Mouse (Mus musculus): Measurements from ENCODE around the gene Slc35e2.
A peak's percentile ranks its signal among the peaks of the same experiment; 100 is the strongest.

The Slc35e2 gene

GRCm38 (mm10) chr4:155577132-155577531, 24.1 kb upstream of the Slc35e2 start:
- no peak for DNase-seq

DNA sequence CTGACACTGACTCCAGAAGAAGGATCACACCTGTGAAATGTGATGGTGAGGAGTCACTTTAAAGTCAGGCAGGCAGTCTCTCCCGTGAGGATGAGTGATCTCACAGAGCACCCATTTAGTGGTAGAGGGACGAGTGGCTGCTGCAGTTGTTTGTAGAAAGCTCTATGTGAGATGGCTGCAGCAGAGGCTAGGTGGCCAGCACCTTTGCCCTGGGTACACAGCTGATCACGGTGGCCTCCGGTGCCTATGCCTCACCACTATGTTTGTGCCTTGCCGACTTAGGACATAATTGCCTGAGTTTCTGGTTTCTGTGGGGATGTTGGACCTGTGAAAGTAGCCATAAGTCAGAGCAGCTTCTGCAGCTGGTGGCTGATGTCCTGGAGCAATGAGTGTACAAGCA, 23.5 kb upstream of the Slc35e2 start:
- DNase-seq: no peak

DNA sequence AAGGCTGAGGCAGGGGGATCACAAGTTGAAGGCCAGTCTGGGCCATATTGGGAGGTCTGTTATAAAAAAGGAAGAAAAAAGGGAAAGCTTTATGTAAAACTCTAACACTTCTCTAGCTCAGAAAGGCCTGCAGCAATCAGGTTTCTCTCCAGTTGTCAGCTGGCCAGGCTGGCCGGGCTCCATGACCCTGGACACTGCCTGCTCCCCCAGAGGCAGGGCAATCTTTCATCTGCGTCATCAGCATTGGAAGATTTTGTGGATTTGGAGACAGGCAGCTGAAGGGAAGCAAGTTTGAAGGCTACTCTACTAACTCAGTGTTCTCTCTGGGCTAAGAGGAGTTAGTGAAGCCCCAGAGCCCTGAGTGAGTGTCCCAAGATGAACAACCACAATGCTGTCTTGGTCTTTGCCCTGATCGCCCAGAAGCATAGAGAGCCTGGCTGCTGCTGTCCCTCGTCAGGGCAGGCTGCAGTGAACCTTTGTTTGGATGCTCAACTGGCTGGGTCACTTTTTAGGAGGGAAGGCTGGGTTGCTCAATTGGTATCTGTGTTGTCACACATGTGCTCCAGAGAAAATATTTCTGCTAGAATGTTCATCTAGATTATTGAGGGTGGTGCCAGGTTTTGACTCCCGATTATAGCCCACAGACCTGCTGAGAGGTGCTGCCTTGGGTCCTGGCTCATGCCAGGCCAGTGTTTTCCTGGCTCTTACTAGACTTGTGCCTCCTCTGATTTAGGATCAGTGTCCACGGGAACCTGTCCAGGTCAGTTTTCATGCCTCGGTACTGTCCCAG, 22.7 kb upstream of the Slc35e2 start:
- peak; percentile 49 to 53 for DNase-seq

DNA sequence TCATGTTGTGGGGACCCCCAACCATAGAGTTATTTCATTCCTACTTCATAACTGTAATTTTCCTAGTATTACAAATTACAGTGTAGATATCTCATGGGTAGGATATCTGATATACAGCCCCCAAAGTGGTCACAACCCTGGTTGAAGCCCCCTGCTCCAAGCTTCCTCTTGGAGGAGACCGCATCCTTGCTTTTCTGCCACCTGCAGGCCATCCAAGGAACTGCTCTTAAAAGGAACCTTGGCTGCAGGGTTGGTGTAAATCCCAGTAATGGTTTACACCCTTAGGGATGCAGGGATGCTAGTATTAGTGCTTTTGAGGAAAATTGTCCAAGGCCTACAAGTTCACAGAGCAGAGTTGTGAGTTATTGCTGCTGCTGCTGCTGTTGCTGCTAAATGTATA, 20.8 kb upstream of the Slc35e2 start:
- peak; percentile 76 to 77 for DNase-seq

GRCm38 (mm10) chr4:155582279-155582905, 18.8 kb upstream of the Slc35e2 start:
- no peak for DNase-seq

DNA sequence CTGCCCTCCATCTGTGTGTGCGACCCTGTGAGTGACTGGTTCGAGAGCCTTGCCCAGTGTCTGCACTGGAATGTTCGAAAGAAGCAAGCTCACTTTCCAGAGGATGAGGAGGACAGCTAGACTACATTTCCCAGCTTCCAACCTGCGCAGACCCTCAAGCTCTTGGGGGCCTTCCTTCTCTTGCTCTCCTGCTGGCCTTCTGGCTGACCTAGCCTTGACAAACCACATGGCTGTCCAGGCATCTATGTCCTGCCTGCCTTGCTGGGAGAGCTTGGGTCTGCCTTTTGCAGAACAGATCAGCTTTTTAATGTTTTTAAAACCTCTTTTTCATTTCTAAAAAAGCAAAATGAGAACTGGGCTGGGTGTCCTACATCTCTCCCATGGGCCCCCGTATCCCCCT, 11.9 kb upstream of the Slc35e2 start:
- no peak for DNase-seq

- no peak for DNase-seq
Measured at GRCm38 (mm10) chr4:155591012-155591719, 10.1 kb upstream of the Slc35e2 start.

DNA sequence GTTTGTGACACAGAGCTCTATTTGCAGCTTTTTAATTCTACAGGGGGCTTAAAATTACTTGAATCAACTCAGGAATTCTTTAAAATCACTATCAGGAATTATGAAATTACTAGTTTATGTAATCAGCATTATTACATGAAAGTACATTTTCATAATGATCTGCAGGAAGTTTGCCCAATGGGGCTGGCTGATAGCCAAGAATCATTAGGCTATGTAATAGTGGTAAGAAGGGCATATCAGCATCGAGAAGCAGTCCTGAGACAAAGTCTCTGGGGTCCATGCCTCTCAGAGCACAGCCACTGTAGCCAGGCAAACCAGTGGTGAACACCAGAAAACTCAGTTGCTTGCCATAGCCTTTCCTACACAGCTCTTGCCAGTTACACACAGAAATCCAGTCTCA, 7.4 kb upstream of the Slc35e2 start:
- DNase-seq: no peak

DNA sequence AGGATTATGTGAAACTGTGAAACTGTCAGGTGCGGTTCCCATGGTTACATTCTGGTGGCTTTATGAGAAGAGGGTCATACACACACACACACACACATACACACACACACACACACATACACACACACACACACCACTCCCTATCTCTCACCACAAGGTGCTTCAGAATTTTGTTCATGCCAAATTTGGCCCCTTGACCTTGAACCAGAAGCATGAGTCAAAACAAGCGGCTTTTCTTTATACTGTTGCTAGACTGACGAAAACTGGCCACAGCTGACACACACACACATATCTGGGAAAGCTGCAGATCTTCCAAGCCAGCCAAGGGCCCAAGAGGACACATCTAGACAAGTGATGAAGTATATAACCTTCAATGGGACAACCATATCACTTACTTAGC, 5.4 kb upstream of the Slc35e2 start:
- DNase-seq: no peak

DNA sequence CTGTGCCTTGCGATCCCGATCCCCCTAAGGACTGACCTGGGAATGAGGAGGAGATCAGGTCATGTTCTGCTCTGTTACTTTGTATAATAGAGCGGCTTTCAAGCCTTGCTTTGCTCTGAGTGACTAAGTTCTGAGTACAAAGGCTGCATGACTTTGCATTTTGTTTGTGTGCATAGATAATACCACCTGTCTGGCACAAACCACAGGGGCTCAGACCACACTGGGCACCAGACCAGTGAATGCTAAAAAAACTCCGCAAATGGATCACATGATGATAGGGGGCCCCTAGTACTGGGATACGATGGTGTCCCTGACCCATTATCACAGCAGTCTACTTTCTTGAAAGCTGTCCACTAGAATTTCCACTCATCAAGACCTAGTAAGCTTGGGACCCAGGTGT, 4.6 kb upstream of the Slc35e2 start:
- DNase-seq: no peak

DNA sequence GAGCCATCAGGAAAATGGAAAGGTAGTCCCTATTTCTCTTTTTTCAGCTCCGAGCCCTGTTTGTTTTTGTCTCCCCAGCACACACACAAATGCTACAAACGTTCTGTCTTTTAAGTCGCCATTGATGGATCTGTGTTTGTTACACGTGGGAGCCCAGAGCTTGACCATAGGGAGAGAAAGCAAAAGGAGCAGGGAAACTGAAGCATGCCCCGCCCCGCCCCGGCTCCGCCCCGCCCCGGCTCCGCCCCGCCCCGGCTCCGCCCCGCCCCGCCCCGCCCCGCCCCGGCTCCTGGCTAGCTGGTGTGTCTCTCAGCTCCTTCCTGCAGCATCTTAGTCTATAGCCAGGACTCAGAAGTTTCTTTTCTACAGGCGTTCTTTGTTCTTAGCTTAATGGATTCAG, 2.7 kb upstream of the Slc35e2 start:
- no peak for DNase-seq

DNA sequence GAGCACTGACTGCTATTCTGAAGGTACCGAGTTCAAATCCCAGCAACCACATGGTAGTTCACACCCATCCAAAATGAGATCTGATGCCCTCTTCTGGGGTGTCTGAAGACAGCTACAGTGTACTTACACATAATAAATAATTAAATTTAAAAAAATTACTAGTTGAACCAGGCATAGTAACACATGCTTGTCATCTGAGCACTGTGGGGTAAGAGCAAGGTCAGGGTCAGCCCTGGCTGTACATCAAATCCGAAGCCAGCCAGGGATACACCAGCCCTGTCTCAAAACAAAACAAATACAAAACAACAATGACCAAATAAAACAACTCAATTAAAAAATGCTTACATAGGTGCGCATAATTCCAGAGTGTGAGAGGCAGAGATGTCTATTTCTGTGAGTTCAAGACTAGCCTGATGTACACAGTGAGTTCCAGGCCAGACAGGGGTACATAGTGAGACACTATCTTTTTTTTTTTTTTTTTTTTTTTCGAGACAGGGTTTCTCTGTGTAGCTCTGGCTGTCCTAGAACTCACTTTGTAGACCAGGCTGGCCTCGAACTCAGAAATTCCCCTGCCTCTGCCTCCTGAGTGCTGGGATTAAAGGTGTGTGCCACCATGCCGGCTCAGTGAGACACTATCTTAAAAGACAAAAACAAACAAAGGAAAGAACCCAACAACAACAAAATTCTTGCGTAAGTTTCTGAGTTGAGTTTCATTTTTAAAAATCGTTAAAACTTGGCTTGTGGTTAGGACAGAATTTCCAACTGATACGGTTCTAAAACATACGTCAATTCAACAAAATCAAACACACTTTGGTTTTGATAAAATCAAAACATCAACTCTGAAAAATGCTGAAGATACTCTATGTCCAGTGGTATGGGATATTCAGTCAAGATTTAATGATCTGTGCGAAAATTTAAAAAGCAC, 1.1 kb upstream of the Slc35e2 start:
- no peak for DNase-seq

- DNase-seq: no peak
Measured at GRCm38 (mm10) chr4:155601997-155602456, 811 bp downstream of the Slc35e2 start.

DNA sequence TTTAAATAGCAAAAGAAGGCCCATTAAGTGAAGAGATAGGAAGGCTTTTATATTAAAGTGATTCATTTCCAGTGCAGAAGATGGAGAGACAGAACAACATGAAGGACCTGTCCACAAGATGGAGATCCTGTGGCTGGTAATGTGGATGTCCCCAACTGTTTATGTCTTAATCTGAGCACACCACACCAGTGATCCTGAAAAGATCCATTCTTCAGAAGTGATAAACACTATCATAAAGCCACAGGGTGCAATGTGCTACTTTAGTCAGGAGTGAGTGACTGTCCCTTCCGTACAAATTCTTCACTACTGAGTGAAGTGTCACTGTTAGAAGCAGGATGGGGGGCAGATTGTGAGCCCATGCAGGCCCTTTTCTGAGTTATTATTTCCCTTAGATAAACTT, 1.5 kb downstream of the Slc35e2 start:
- DNase-seq: no peak

DNA sequence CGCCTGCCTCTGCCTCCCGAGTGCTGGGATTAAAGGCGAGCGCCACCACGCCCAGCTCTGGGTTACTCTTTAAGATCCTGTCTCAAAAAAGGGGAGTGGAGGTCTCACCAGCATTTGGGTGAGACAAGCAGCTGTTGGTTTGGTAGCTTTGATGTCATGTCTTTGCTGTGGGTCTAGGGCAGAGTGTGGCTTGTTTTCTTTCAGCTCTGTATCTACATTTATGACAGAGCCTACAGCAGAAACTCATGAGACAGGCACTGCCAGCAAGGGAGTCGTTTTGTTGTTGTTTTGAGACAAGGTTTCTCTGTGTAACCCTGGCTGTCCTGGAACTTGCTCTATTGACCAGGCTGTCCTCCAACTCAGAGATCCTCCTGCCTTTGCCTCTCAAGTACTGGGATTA, 2.6 kb downstream of the Slc35e2 start:
- DNase-seq: no peak

DNA sequence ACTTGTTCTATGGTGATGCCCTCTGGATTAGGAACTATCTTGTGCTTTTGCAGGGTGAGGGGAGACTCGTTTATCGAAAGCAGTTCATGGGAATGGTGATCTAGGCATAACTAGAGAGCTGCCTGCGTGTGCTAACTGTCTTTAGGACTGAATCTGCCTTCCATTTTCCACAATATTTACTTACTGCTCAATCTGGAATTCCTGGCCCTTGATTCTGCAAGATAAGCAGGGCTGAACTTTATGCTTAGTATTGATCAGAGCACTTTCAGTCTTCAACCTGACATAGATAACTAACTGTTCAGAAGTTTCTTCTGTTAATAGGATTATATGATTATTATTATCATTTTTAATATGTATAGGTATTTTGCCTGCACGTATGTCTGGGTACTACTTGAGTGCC, 3.9 kb downstream of the Slc35e2 start:
- DNase-seq: no peak

DNA sequence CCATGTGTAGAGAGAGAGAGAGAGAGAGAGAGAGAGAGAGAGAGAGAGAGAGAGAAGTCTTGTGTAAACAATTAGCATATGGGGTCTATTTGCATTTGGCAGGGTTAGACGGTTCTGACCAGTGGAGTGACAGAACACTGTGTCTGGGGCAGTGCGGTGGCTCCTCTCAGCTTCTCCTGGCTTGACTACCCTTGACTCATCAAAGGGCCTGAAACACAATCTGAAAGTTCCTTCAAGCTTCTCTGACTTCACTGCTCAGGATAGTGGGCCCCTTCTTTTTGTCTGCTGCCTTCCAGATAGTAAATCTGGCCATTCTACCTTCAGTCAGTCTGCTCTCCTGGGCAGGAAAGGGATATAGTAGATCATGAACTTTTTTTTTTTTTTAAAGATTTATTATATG, 5.6 kb downstream of the Slc35e2 start:
- DNase-seq: no peak

- DNase-seq: no peak
Measured at GRCm38 (mm10) chr4:155611860-155612259, 10.6 kb downstream of the Slc35e2 start.

- no peak for DNase-seq
Measured at GRCm38 (mm10) chr4:155613264-155613663, 12.0 kb downstream of the Slc35e2 start.

DNA sequence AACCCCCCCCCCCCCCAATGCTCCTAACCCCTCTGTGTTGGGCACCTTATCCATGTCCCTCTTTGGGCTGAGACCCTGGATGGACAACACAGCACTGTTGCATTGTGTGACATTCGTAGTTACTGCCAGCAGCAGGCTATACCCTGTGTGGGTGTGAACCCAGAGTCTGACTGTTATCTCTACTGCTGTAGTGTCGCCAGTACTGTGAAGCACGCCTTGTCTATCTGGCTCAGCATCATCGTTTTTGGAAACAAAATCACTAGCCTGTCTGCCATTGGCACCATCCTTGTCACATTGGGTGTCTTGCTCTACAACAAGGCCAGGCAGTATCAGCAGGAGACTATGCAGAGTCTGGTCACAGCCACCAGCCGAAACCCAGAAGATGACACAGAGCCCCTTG, 17.1 kb downstream of the Slc35e2 start:
- DNase-seq: no peak

DNA sequence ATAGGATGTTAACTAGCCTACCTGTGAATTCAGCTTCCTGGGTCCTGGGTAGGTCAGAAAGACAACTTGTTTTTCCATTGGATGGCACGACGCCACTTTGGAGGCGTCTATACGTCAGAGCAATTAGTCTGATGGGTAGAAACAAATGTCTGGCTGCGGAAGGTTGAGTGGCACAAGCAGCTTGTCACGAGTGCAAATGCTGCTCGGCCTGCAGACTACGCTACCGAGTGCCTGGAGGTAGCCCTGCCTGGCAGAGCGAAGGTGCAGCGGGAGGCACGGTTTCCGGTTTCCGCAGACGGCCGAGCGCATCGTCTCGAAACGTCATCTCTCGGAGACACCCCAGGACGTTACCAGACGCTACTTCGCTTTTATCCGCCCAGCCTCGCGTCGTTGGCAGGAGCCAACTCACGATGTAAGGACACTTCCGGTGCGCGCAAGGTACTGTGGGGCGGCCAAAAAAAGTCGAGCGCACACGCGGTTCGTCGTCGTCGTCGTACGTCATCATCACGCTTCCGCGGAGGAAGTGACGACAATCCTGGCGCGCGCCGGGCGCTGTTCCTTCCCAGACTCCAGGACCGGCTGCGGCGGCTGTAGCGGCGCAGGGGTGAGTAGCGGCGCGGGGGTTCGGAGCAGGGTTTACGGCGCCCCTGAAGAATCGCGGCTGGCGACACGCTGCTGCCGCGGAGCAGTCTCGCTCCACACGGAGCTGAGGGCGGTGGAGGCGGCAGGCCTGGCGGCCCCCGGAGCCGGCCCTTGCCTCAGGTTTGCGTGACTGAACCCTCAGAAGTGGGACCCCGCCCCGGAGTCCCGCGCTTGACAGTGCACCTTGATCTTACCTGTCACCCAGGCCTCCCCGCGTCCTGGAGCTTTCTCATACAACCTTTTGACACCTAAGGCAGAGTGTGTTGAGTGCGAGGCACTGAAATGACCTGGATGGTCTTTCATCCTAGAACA, 23.4 kb downstream of the Slc35e2 start, which contains the start of gene Cdk11b:
Cdk11b (plus strand) TSS at position 517 of the 954 bp plus-strand sequence.
- DNase-seq: peak; percentile 96 to 98

Data from kidney, postnatal 4 days (tissue).